Mouse (Mus musculus) heart, embryonic 15.5 days (tissue): ENCODE results near the gene Vps29. TPM values are rescaled to one million over a fixed set of nuclear protein-coding genes. Genes with fewer than 3 reads are reported as not detected.

Source experiments
- ATAC-seq: fragments of 200-750 bp; cut with Nextera tagmentation; replicated peaks from 2 replicates; pipeline ENCODE4 v1.8.0; 2017; ENCODE audit warnings: low read depth, moderate TSS enrichment; ENCODE audit not compliant: insufficient number of reproducible peaks, insufficient read depth, low FRiP score
- H3K27ac ChIP-seq: fragments of 300-500 bp; sonication (generic); 2 replicates; pipeline ENCODE4 v1.5.1; 2015; ENCODE audit warnings: mild to moderate bottlenecking, inconsistent platforms
- H3K27me3 ChIP-seq: fragments of 300-500 bp; sonication (generic); 2 replicates; pipeline ENCODE4 v1.6.1; 2015; ENCODE audit warnings: inconsistent platforms
- H3K36me3 ChIP-seq: fragments of 300-500 bp; sonication (generic); 2 replicates; pipeline ENCODE4 v1.6.1; 2015; ENCODE audit warnings: mild to moderate bottlenecking, inconsistent platforms
- H3K4me1 ChIP-seq: fragments of 300-500 bp; sonication (generic); replicated peaks from 2 replicates; pipeline ENCODE4 v1.6.1; 2015; ENCODE audit warnings: inconsistent platforms
- H3K4me2 ChIP-seq: fragments of 300-500 bp; sonication (generic); 2 replicates; pipeline ENCODE4 v1.6.1; 2015; ENCODE audit warnings: inconsistent platforms, mild to moderate bottlenecking, moderate library complexity
- H3K4me3 ChIP-seq: fragments of 300-500 bp; sonication (generic); 2 replicates; pipeline ENCODE4 v1.5.1; 2015; ENCODE audit warnings: mild to moderate bottlenecking, inconsistent platforms
- H3K9ac ChIP-seq: fragments of 300-500 bp; sonication (generic); 2 replicates; pipeline ENCODE4 v1.6.1; 2015; ENCODE audit warnings: mild to moderate bottlenecking, inconsistent platforms
- H3K9me3 ChIP-seq: fragments of 300-500 bp; sonication (generic); replicated peaks from 2 replicates; pipeline ENCODE4 v1.6.1; 2016; ENCODE audit warnings: inconsistent platforms
- WGBS: fragments of 180-500 bp; shearing (Covaris S2); methylation state at CpG from one replicate; pipeline ENCODE4 v1.1.7; 2015; ENCODE audit warnings: mixed read lengths; 5-methylcytosine and 5-hydroxymethylcytosine counted together
- polyA plus RNA-seq: library from polyadenylated mRNA; unstranded; fragments of >200 nt; fragmentation: Nextera tagmentation; extraction: Ambion mirVana; gene quantifications from 2 replicates; pipeline ENCODE4 v1.2.1, GENCODE M21; 2015

Vps29 gene
- polyA plus RNA-seq, 1 experiment from 2014 or later = 206 TPM

GRCm38 (mm10) chr5:122379374-122380155, 25.4 kb downstream of the Vps29 start:
- peaks cover 46% of the 10 kb centered on the region for H3K36me3 ChIP-seq

DNA sequence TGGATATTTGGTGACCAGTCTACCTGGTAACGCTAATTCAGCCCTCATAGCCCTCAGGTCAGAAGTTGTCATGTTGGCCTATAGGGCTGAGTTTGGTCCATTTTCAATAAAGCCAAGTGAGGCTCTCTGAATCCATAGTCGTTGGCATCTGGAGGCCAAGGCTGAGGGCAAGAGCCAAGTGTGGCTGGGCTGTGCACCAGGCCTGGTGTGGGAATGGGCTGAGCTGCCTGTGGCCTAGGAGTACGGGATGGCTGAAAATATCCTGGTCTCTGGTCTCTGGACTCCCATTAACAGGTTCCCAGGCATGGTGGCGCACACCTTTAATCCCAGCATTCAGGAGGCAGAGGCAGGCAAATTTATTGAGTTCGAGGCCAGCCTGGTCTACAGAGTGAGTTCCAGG, 35.8 kb downstream of the Vps29 start:
- 84% methylated on average over 5 of the region's 5 CpGs for WGBS
- Histone ChIP-seq H3K27ac (no peak overlapping the region), H3K4me3 (no peak overlapping the region), H3K9me3 (no peaks in the 10 kb centered on the region), H3K9ac (no peak overlapping the region), H3K4me1 (peaks cover 9% of the 10 kb centered on the region), H3K4me2 (no peak overlapping the region), H3K36me3 (no peaks in the 10 kb centered on the region; the same call in 1 of the 2 replicates), H3K27me3 (no peaks in the 10 kb centered on the region)
- ATAC-seq = no peak

More at GRCm38 (mm10) chr5:122379374-122380155, 25.4 kb downstream of the Vps29 start:
- H3K4me3 ChIP-seq = no peak overlapping the region
- no peaks in the 10 kb centered on the region for H3K27me3 ChIP-seq
- H3K9ac ChIP-seq = no peak overlapping the region
- 0 out of 2 replicates have a peak, but pooled peaks have one; percentile 39 for ATAC-seq
- peaks cover 4% of the 10 kb centered on the region for H3K4me1 ChIP-seq
- H3K4me2 ChIP-seq = no peak overlapping the region
- WGBS = 53% methylated on average over 11 of the region's 11 CpGs
- H3K27ac ChIP-seq = no peak overlapping the region
- no peaks in the 10 kb centered on the region for H3K9me3 ChIP-seq

- no peaks in the 10 kb centered on the region; the same call in 1 of the 2 replicates for H3K36me3 ChIP-seq
- ATAC-seq = no peak
- no peak overlapping the region for H3K27ac ChIP-seq
- H3K4me2 ChIP-seq = no peak overlapping the region
- no peaks in the 10 kb centered on the region for H3K9me3 ChIP-seq
- peaks cover 9% of the 10 kb centered on the region for H3K4me1 ChIP-seq
- no peaks in the 10 kb centered on the region for H3K27me3 ChIP-seq
- no peak overlapping the region for H3K9ac ChIP-seq
- H3K4me3 ChIP-seq = no peak overlapping the region
Observed at GRCm38 (mm10) chr5:122390671-122391070, 36.5 kb downstream of the Vps29 start.

GRCm38 (mm10) chr5:122391178-122391785, 37.1 kb downstream of the Vps29 start:
- 53% methylated on average over 16 of the region's 16 CpGs for WGBS
- no peak for ATAC-seq
- Histone ChIP-seq H3K4me2 (peak overlapping the region; percentile 73), H3K9me3 (no peaks in the 10 kb centered on the region), H3K36me3 (no peaks in the 10 kb centered on the region; the same call in 1 of the 2 replicates), H3K9ac (no peak overlapping the region), H3K4me3 (peak overlapping the region; percentile 75), H3K4me1 (peaks cover 9% of the 10 kb centered on the region), H3K27me3 (no peaks in the 10 kb centered on the region), H3K27ac (peak overlapping the region; percentile 64)

DNA sequence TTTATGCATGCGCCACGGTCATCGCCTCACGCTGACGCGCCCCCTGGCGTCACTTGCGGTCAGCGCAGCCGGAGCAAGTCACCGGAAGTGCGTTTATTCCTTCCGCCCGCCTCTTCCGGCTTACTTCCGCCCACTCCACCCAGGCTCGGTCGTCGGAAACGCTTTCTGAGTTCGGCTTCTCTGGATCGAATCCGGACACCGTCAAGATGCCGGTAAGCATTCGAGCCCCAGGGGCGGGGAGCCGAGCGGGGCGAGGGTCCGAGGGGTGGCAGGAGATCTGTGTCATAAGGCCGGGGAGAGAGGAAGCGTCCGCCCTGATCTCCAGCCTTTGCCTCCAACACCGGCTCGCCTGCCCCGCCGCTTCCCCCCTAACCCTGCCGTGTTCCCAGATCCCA, 37.6 kb downstream of the Vps29 start, which contains the start of gene Arpc3:
Arpc3 (plus strand) TSS at position 93 of the 395 bp plus-strand sequence.
- H3K36me3 ChIP-seq = no peaks in the 10 kb centered on the region; the same call in 1 of the 2 replicates
- H3K9ac ChIP-seq = peak within 1 kb of the TSS; percentile 79
- H3K9me3 ChIP-seq = no peaks in the 10 kb centered on the region
- no peaks in the 10 kb centered on the region for H3K27me3 ChIP-seq
- peaks cover 11% of the 10 kb centered on the region for H3K4me1 ChIP-seq
- peak within 1 kb of the TSS; percentile 73 for H3K4me2 ChIP-seq
- WGBS = under 1% methylated on average over 39 of the region's 39 CpGs
- H3K27ac ChIP-seq = peak within 1 kb of the TSS; percentile 64
- H3K4me3 ChIP-seq = peak within 1 kb of the TSS; percentile 75
- peak; percentile 85 for ATAC-seq

DNA sequence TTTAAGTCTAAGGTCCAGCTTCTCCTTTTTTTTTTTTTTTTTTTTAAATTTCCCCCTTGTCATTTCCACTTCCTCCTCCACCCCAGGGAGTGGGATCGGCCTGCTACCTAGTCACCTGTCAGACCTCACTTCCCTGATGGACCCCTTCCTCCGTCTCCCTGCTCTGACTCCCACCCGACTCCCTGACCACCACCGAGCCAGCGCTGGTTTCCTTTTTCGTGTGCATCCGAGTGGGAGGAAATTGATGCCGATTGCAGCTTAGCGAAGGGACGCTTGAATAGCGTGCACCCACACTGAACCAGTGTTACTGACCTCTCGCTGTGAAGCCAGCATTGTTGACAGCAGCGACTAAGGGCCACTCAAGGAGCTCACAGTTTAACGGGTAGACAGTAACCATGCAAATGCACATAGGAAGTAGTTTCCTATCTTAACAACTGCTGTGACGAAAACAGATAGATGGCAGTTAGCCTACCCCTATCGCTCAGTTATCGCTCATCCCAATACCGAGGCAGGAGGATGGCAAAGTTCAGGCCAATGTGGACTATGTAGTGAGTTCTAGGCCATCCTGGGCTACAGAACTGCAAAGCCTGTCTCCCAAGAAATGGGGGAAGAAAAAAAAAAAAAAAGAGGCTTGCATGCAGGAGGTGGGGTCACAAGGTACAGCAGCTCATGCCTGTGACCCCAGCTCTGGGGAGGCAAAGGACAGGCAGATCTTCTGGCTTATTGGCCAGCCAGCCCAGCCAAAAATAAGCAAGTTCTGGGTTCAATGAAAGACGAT, 38.2 kb downstream of the Vps29 start:
- peak; percentile 38; the same call in 1 of the 2 replicates for ATAC-seq
- Histone ChIP-seq H3K9ac (peak overlapping the region; percentile 79), H3K4me3 (peak overlapping the region; percentile 75), H3K4me1 (peaks cover 11% of the 10 kb centered on the region), H3K27ac (peak overlapping the region; percentile 64), H3K27me3 (no peaks in the 10 kb centered on the region), H3K4me2 (peak overlapping the region; percentile 73), H3K36me3 (no peaks in the 10 kb centered on the region; the same call in 1 of the 2 replicates), H3K9me3 (no peaks in the 10 kb centered on the region)
- WGBS = 9% methylated on average over 19 of the region's 19 CpGs

- Histone ChIP-seq H3K36me3 (no peaks in the 10 kb centered on the region; the same call in 1 of the 2 replicates), H3K9ac (no peak overlapping the region), H3K27me3 (no peaks in the 10 kb centered on the region), H3K27ac (no peak overlapping the region), H3K4me2 (no peak overlapping the region), H3K4me3 (no peak overlapping the region), H3K4me1 (peaks cover 18% of the 10 kb centered on the region), H3K9me3 (no peaks in the 10 kb centered on the region)
- no peak for ATAC-seq
- WGBS = 53% methylated on average over 2 of the region's 2 CpGs
Observed at GRCm38 (mm10) chr5:122393887-122394286, 39.7 kb downstream of the Vps29 start.

- no peaks in the 10 kb centered on the region for H3K9me3 ChIP-seq
- peak; percentile 25; the same call in 1 of the 2 replicates for ATAC-seq
- no peak overlapping the region for H3K4me2 ChIP-seq
- peaks cover 37% of the 10 kb centered on the region for H3K4me1 ChIP-seq
- H3K9ac ChIP-seq = no peak overlapping the region
- no peaks in the 10 kb centered on the region for H3K27me3 ChIP-seq
- peaks cover 5% of the 10 kb centered on the region; the same call in 1 of the 2 replicates for H3K36me3 ChIP-seq
- no peak overlapping the region for H3K4me3 ChIP-seq
- H3K27ac ChIP-seq = peak overlapping the region; percentile 82
- 69% methylated on average over 10 of the region's 10 CpGs for WGBS
Observed at GRCm38 (mm10) chr5:122396791-122397190, 42.6 kb downstream of the Vps29 start.

DNA sequence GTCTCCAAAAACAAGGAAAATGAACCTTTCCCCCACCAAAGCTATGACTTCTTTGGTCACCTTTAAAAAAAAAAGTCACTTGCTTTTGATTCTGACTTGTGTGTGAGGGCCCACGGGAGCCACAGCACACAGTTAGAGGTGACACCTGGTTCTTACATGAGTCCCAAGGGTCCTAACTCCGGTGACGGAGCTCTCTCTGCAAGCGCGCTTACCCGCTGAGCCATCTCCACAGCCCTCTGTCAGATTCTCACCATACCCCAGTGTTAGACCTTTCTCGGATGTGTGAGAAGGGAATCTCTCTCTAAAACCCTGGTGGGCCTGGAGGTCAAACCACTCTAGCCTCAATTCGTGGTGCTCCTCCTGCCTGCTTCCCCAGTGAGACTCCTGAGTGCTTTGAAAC, 43.3 kb downstream of the Vps29 start:
- Histone ChIP-seq H3K36me3 (peaks cover 5% of the 10 kb centered on the region; the same call in 1 of the 2 replicates), H3K27me3 (no peaks in the 10 kb centered on the region), H3K4me3 (no peak overlapping the region), H3K9me3 (no peaks in the 10 kb centered on the region), H3K4me1 (peaks cover 39% of the 10 kb centered on the region), H3K9ac (no peak overlapping the region), H3K27ac (peak overlapping the region; percentile 82), H3K4me2 (no peak overlapping the region)
- no peak for ATAC-seq
- 91% methylated on average over 8 of the region's 8 CpGs for WGBS

DNA sequence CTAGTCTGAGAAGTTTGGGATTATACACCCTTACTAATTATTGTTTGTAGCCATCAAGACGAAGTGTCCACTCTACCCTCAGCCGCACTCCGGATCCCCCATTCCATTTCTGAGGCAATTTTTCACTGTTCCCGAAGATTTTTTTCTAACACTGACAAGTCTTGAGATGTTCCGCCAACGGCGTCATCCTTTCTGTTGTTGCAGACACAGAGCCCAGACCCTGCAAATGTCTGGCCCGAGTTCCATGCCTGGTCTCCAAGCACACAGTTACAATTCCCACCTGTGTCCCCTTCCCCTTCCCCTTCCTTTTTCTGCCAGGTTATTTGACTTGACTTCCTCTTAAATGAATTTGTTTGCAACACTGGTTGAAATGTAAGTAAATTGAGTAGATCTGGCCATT, 45.7 kb downstream of the Vps29 start:
- no peaks in the 10 kb centered on the region for H3K27me3 ChIP-seq
- no peak for ATAC-seq
- H3K9ac ChIP-seq = no peak overlapping the region
- H3K27ac ChIP-seq = peak overlapping the region; percentile 53; the same call in 1 of the 2 replicates
- WGBS = 86% methylated on average over 8 of the region's 8 CpGs
- no peaks in the 10 kb centered on the region for H3K9me3 ChIP-seq
- no peak overlapping the region for H3K4me3 ChIP-seq
- H3K4me2 ChIP-seq = no peak overlapping the region
- H3K36me3 ChIP-seq = peaks cover 24% of the 10 kb centered on the region
- peaks cover 39% of the 10 kb centered on the region for H3K4me1 ChIP-seq
